Mouse (Mus musculus) intestine, postnatal 0 days (tissue): Measurements from ENCODE around the gene Arfgap3. TPM values are rescaled to one million over a fixed set of nuclear protein-coding genes. Genes with fewer than 3 reads are reported as not detected.

Experiments used
- ATAC-seq: fragments of 200-750 bp; cut with Nextera tagmentation; 2 replicates; pipeline ENCODE4 v1.8.0; 2017; ENCODE audit warnings: mild to moderate bottlenecking, moderate TSS enrichment, moderate library complexity
- H3K27ac ChIP-seq: fragments of 300-500 bp; sonication (generic); 2 replicates; pipeline ENCODE4 v1.5.1; 2014; ENCODE audit warnings: mild to moderate bottlenecking, low read depth, low read length, moderate library complexity
- H3K27me3 ChIP-seq: fragments of 300-500 bp; sonication (generic); replicated peaks from 2 replicates; pipeline ENCODE4 v1.6.1; 2014; ENCODE audit warnings: low read length, mixed read lengths; ENCODE audit not compliant: control insufficient read depth, insufficient read depth
- H3K36me3 ChIP-seq: fragments of 300-500 bp; sonication (generic); 2 replicates; pipeline ENCODE4 v1.6.1; 2014; ENCODE audit warnings: mild to moderate bottlenecking, moderate library complexity; ENCODE audit not compliant: control insufficient read depth, insufficient read depth
- H3K4me1 ChIP-seq: fragments of 300-500 bp; sonication (generic); replicated peaks from 2 replicates; pipeline ENCODE4 v1.6.1; 2014; ENCODE audit warnings: antibody characterized with exemption, low read length, mixed read lengths; ENCODE audit not compliant: control insufficient read depth, insufficient read depth
- H3K4me2 ChIP-seq: fragments of 300-500 bp; sonication (generic); replicated peaks from 2 replicates; pipeline ENCODE4 v1.6.1; 2014; ENCODE audit warnings: low read depth, mild to moderate bottlenecking, moderate library complexity
- H3K4me3 ChIP-seq: fragments of 300-500 bp; sonication (generic); 2 replicates; pipeline ENCODE4 v1.5.1; 2014; ENCODE audit warnings: low read depth, low read length
- H3K9ac ChIP-seq: fragments of 300-500 bp; sonication (generic); 2 replicates; pipeline ENCODE4 v1.6.1; 2014; ENCODE audit warnings: mild to moderate bottlenecking, low read depth, low read length
- H3K9me3 ChIP-seq: fragments of 300-500 bp; sonication (generic); 2 replicates; pipeline ENCODE4 v1.6.1; 2016; ENCODE audit warnings: mixed run types; ENCODE audit not compliant: control insufficient read depth
- CTCF ChIP-seq: sonication (generic); IDR thresholded peaks from 2 replicates; pipeline ENCODE4 v1.5.1; 2016; ENCODE audit warnings: low read depth, mild to moderate bottlenecking, control low read depth, antibody characterized with exemption, moderate library complexity
- WGBS: fragments of 180-500 bp; shearing (Covaris S2); extraction: QIAGEN DNeasy Blood & Tissue Kit; methylation state at CpG from one replicate; pipeline ENCODE4 v1.1.7; 2014; 5-methylcytosine and 5-hydroxymethylcytosine counted together
- polyA plus RNA-seq: library from polyadenylated mRNA; unstranded; fragments of >200 nt; fragmentation: Nextera tagmentation; extraction: Ambion mirVana; gene quantifications from 2 replicates; pipeline ENCODE4 v1.2.1, GENCODE M21; 2015

Gene Arfgap3
- 119 and 124 TPM in 2 replicates for polyA plus RNA-seq

GRCm38 (mm10) chr15:83349954-83350711 is at the start of gene Arfgap3:
TSS of gene Arfgap3 (minus strand) at chr15:83350247.
- whole genome bisulfite sequencing = under 1% methylated on average over 60 of the region's 60 CpGs

GRCm38 (mm10) chr15:83392722-83393121 is 42.7 kb upstream of the Arfgap3 start:
- Histone ChIP-seq H3K9me3 (no peaks in the 10 kb centered on the region), H3K27me3 (no peaks in the 10 kb centered on the region), H3K4me3 (no peak overlapping the region), H3K27ac (no peak overlapping the region), H3K4me2 (no peak overlapping the region), H3K4me1 (no peaks in the 10 kb centered on the region), H3K36me3 (peaks cover 37% of the 10 kb centered on the region), H3K9ac (no peak overlapping the region)
- 83% methylated on average over 2 of the region's 2 CpGs for WGBS
- peak; percentile 55 for TF ChIP-seq CTCF
- ATAC-seq = no peak

More at GRCm38 (mm10) chr15:83349954-83350711, at the start of gene Arfgap3:
- peak within 1 kb of the TSS; percentile 92 for H3K9ac ChIP-seq
- no peaks in the 10 kb centered on the region for H3K27me3 ChIP-seq
- H3K36me3 ChIP-seq = peaks cover 4% of the 10 kb centered on the region; the same call in 1 of the 2 replicates
- H3K4me2 ChIP-seq = peak within 1 kb of the TSS; percentile 81
- TF ChIP-seq CTCF = no peak; the same call in 1 of the 2 replicates
- H3K4me3 ChIP-seq = peak within 1 kb of the TSS; percentile 89
- H3K4me1 ChIP-seq = peaks cover 2% of the 10 kb centered on the region; the same call in 1 of the 2 replicates
- peak; percentile 75 for ATAC-seq
- peak within 1 kb of the TSS; percentile 96 for H3K27ac ChIP-seq
- no peaks in the 10 kb centered on the region for H3K9me3 ChIP-seq

GRCm38 (mm10) chr15:83387911-83388310 is 37.9 kb upstream of the Arfgap3 start:
- Histone ChIP-seq H3K9me3 (no peaks in the 10 kb centered on the region), H3K4me3 (no peak overlapping the region), H3K4me2 (no peak overlapping the region), H3K9ac (no peak overlapping the region), H3K27ac (no peak overlapping the region), H3K36me3 (peaks cover 79% of the 10 kb centered on the region), H3K27me3 (no peaks in the 10 kb centered on the region), H3K4me1 (no peaks in the 10 kb centered on the region)
- TF ChIP-seq CTCF = no peak
- WGBS = 78% methylated on average over 2 of the region's 2 CpGs
- no peak for ATAC-seq

- H3K36me3 ChIP-seq = peaks cover 91% of the 10 kb centered on the region
- 94% methylated on average over 2 of the region's 2 CpGs for WGBS
- no peaks in the 10 kb centered on the region for H3K9me3 ChIP-seq
- no peak overlapping the region for H3K4me3 ChIP-seq
- no peaks in the 10 kb centered on the region for H3K27me3 ChIP-seq
- no peaks in the 10 kb centered on the region for H3K4me1 ChIP-seq
- no peak overlapping the region for H3K9ac ChIP-seq
- TF ChIP-seq CTCF = peak; percentile 64
- no peak overlapping the region for H3K27ac ChIP-seq
- ATAC-seq = no peak
- no peak overlapping the region for H3K4me2 ChIP-seq
Measured at GRCm38 (mm10) chr15:83383633-83384032, 33.6 kb upstream of the Arfgap3 start.

GRCm38 (mm10) chr15:83383136-83383535 is 33.1 kb upstream of the Arfgap3 start:
- WGBS = 92% methylated on average over 5 of the region's 5 CpGs
- H3K36me3 ChIP-seq = peaks cover 91% of the 10 kb centered on the region
- TF ChIP-seq CTCF = no peak
- no peak overlapping the region for H3K4me2 ChIP-seq
- H3K27me3 ChIP-seq = no peaks in the 10 kb centered on the region
- H3K4me1 ChIP-seq = no peaks in the 10 kb centered on the region
- no peak overlapping the region for H3K9ac ChIP-seq
- H3K27ac ChIP-seq = no peak overlapping the region
- no peak for ATAC-seq
- no peak overlapping the region for H3K4me3 ChIP-seq
- no peaks in the 10 kb centered on the region for H3K9me3 ChIP-seq

- Histone ChIP-seq H3K4me3 (no peak overlapping the region), H3K27me3 (no peaks in the 10 kb centered on the region), H3K9me3 (no peaks in the 10 kb centered on the region), H3K9ac (no peak overlapping the region), H3K36me3 (peaks cover 91% of the 10 kb centered on the region), H3K4me1 (no peaks in the 10 kb centered on the region), H3K4me2 (no peak overlapping the region), H3K27ac (no peak overlapping the region)
- WGBS = over 99% methylated on average over 4 of the region's 4 CpGs
- no peak for ATAC-seq
- TF ChIP-seq CTCF = no peak
Measured at GRCm38 (mm10) chr15:83382467-83382866, 32.4 kb upstream of the Arfgap3 start.
